Mouse (Mus musculus) CH12.LX (cell line): ENCODE data around the gene Kitl. TPM values are rescaled to one million over a fixed set of nuclear protein-coding genes. Genes with fewer than 3 reads are reported as not detected.

Source experiments
- DNase-seq: peaks from one replicate; pipeline ENCODE4 v3.0.0-alpha.2; 2013; ENCODE audit errors: extremely low read depth
- H3K27ac ChIP-seq: 2 replicates; pipeline ENCODE4 v1.5.1; 2012; ENCODE audit warnings: low read depth, mild to moderate bottlenecking, control low read depth, moderate library complexity; ENCODE audit not compliant: insufficient read depth
- H3K27me3 ChIP-seq: replicated peaks from 2 replicates; pipeline ENCODE3; 2012; ENCODE audit warnings: inconsistent platforms
- H3K36me3 ChIP-seq, 2 experiments: replicated peaks in 1 of 2; 2 replicates each; pipeline versions ENCODE3 to v1.6.1; 2012; ENCODE audit warnings: inconsistent platforms in 1 of 2, low read length in 1 of 2, mild to moderate bottlenecking in 1 of 2, mixed read lengths in 1 of 2, moderate library complexity in 1 of 2; ENCODE audit not compliant: control insufficient read depth in 1 of 2, insufficient read depth in 1 of 2
- H3K4me1 ChIP-seq, 2 experiments: 2 replicates each; pipeline ENCODE4 v1.6.1; 2012; ENCODE audit warnings: inconsistent platforms in 1 of 2, moderate library complexity in 1 of 2; ENCODE audit not compliant: insufficient read depth in 2 of 2, control insufficient read depth in 1 of 2
- H3K4me2 ChIP-seq: 2 replicates; pipeline ENCODE4 v1.6.1; 2012; ENCODE audit warnings: low read depth, mild to moderate bottlenecking, control low read depth; ENCODE audit not compliant: poor library complexity, insufficient read depth, severe bottlenecking
- H3K4me3 ChIP-seq, 3 experiments: fragments of 150-350 bp in 1 of 3; sonication (generic) in 1 of 3; replicated peaks in 1 of 3; 2 replicates each; pipeline versions ENCODE3 to v1.5.1; 2011 to 2012; ENCODE audit warnings: low read depth in 2 of 3, low read length in 2 of 3, mild to moderate bottlenecking in 2 of 3, moderate library complexity in 2 of 3, control low read depth in 1 of 3, improper control_type of control experiment in 1 of 3, inconsistent platforms in 1 of 3, mixed read lengths in 1 of 3; ENCODE audit not compliant: poor library complexity in 1 of 3
- H3K79me2 ChIP-seq: replicated peaks from 2 replicates; pipeline ENCODE4 v1.6.1; 2012; ENCODE audit warnings: mild to moderate bottlenecking, moderate library complexity; ENCODE audit not compliant: control insufficient read depth, poor library complexity, insufficient read depth, severe bottlenecking; ENCODE audit errors: extremely low read depth
- H3K9ac ChIP-seq: 2 replicates; pipeline ENCODE4 v1.6.1; 2012; ENCODE audit warnings: low read depth, mild to moderate bottlenecking, control low read depth, moderate library complexity; ENCODE audit not compliant: insufficient read depth
- H3K9me3 ChIP-seq: replicated peaks from 2 replicates; pipeline ENCODE3; 2012; ENCODE audit warnings: low read length, inconsistent platforms, mixed read lengths
- BHLHE40 ChIP-seq: IDR thresholded peaks from 2 replicates; pipeline ENCODE4 v1.6.1; 2011; ENCODE audit warnings: mild to moderate bottlenecking, low read depth, low read length, improper control_type of control experiment
- CHD1 ChIP-seq: IDR thresholded peaks from 2 replicates; pipeline ENCODE4 v1.6.1; 2012; ENCODE audit warnings: low read depth, low read length, improper control_type of control experiment, inconsistent platforms
- CTCF ChIP-seq, 2 experiments: IDR thresholded peaks in 1 of 2; conservative IDR thresholded peaks in 1 of 2; 2 replicates each; pipeline ENCODE4 v1.5.1; 2011 to 2012; ENCODE audit warnings: low read depth in 2 of 2, low read length in 2 of 2, improper control_type of control experiment in 1 of 2, inconsistent platforms in 1 of 2, mild to moderate bottlenecking in 1 of 2, moderate library complexity in 1 of 2
- EP300 ChIP-seq: IDR thresholded peaks from 2 replicates; pipeline ENCODE4 v1.6.1; 2011; ENCODE audit warnings: low read length, improper control_type of control experiment
- ETS1 ChIP-seq: conservative IDR thresholded peaks from 2 replicates; pipeline ENCODE4 v1.6.1; 2012; ENCODE audit warnings: low read depth, mild to moderate bottlenecking, inconsistent platforms, low read length, improper control_type of control experiment, moderate library complexity
- GABPA ChIP-seq: IDR thresholded peaks from 2 replicates; pipeline ENCODE4 v1.6.1; 2012; ENCODE audit warnings: low read depth, low read length, improper control_type of control experiment, inconsistent platforms; ENCODE audit not compliant: insufficient replicate concordance
- IRF4 ChIP-seq: IDR thresholded peaks from 2 replicates; pipeline ENCODE4 v1.6.1; 2014; ENCODE audit warnings: low read depth, mild to moderate bottlenecking, inconsistent platforms, low read length, improper control_type of control experiment
- JUN ChIP-seq: IDR thresholded peaks from 2 replicates; pipeline ENCODE4 v1.6.1; 2011; ENCODE audit warnings: low read depth, mild to moderate bottlenecking, low read length, improper control_type of control experiment, moderate library complexity; ENCODE audit not compliant: insufficient read depth
- JUND ChIP-seq: conservative IDR thresholded peaks from 2 replicates; pipeline ENCODE4 v1.6.1; 2011; ENCODE audit warnings: low read depth, low read length, improper control_type of control experiment
- MAFK ChIP-seq: IDR thresholded peaks from 2 replicates; pipeline ENCODE4 v1.6.1; 2011; ENCODE audit warnings: low read length, improper control_type of control experiment; ENCODE audit not compliant: insufficient replicate concordance
- MAZ ChIP-seq: IDR thresholded peaks from 2 replicates; pipeline ENCODE4 v1.6.1; 2012; ENCODE audit warnings: low read depth, mild to moderate bottlenecking, inconsistent platforms, low read length, improper control_type of control experiment, moderate library complexity
- MXI1 ChIP-seq: IDR thresholded peaks from 2 replicates; pipeline ENCODE4 v1.6.1; 2011; ENCODE audit warnings: mild to moderate bottlenecking, low read depth, low read length, improper control_type of control experiment
- NELFE ChIP-seq: IDR thresholded peaks from 2 replicates; pipeline ENCODE4 v1.6.1; 2011; ENCODE audit warnings: low read depth, low read length, improper control_type of control experiment
- NRF1 ChIP-seq: IDR thresholded peaks from 2 replicates; pipeline ENCODE4 v1.6.1; 2014; ENCODE audit warnings: low read depth, mild to moderate bottlenecking, inconsistent platforms, low read length, improper control_type of control experiment, moderate library complexity
- POLR2A ChIP-seq: IDR thresholded peaks from 2 replicates; pipeline ENCODE4 v1.6.1; 2011; ENCODE audit warnings: low read depth, mild to moderate bottlenecking, improper control_type of control experiment, low read length
- POLR2AphosphoS2 ChIP-seq: IDR thresholded peaks from 2 replicates; pipeline ENCODE4 v1.6.1; 2011; ENCODE audit warnings: low read depth, low read length, improper control_type of control experiment
- RAD21 ChIP-seq: IDR thresholded peaks from 2 replicates; pipeline ENCODE4 v1.6.1; 2011; ENCODE audit warnings: low read depth, mild to moderate bottlenecking, low read length, improper control_type of control experiment, moderate library complexity
- RCOR1 ChIP-seq: conservative IDR thresholded peaks from 2 replicates; pipeline ENCODE4 v1.6.1; 2012; ENCODE audit warnings: low read depth, mild to moderate bottlenecking, inconsistent platforms, low read length, improper control_type of control experiment
- SIN3A ChIP-seq: IDR thresholded peaks from 2 replicates; pipeline ENCODE4 v1.6.1; 2012; ENCODE audit warnings: low read length, improper control_type of control experiment, inconsistent platforms
- SMC3 ChIP-seq: IDR thresholded peaks from 2 replicates; pipeline ENCODE4 v1.6.1; 2011; ENCODE audit warnings: low read depth, low read length, improper control_type of control experiment
- TBP ChIP-seq: conservative IDR thresholded peaks from 2 replicates; pipeline ENCODE4 v1.6.1; 2011; ENCODE audit warnings: low read depth, low read length, improper control_type of control experiment
- UBTF ChIP-seq: IDR thresholded peaks from 2 replicates; pipeline ENCODE4 v1.6.1; 2012; ENCODE audit warnings: low read depth, mild to moderate bottlenecking, inconsistent platforms, low read length, improper control_type of control experiment, moderate library complexity
- USF1 ChIP-seq: IDR thresholded peaks from 2 replicates; pipeline ENCODE4 v1.6.1; 2014; ENCODE audit warnings: low read depth, mild to moderate bottlenecking, inconsistent platforms, low read length, improper control_type of control experiment
- ZC3H11A ChIP-seq: IDR thresholded peaks from 2 replicates; pipeline ENCODE4 v1.6.1; 2012; ENCODE audit warnings: low read depth, mild to moderate bottlenecking, inconsistent platforms, low read length, improper control_type of control experiment
- ZKSCAN1 ChIP-seq: IDR thresholded peaks from 2 replicates; pipeline ENCODE4 v1.6.1; 2012; ENCODE audit warnings: low read depth, inconsistent platforms, low read length, improper control_type of control experiment, borderline replicate concordance
- ZNF384 ChIP-seq: IDR thresholded peaks from 2 replicates; pipeline ENCODE4 v1.6.1; 2012; ENCODE audit warnings: low read depth, low read length, improper control_type of control experiment, inconsistent platforms
- dilution Hi-C: fragments of 300-500 bp; cut with MboI; formaldehyde crosslinking; loops from 2 replicates; pipeline ENCODE4 v1.14.3; 2020; ENCODE audit warnings: low sequenced_read_pairs; ENCODE audit not compliant: extremely low pct_unique_long_range_greater_than_20kb, extremely low pct_ligation_motif_present
- in situ Hi-C: fragments of 300-500 bp; cut with MboI; formaldehyde crosslinking; loops from 3 replicates; pipeline ENCODE4 v1.14.3; 2019; ENCODE audit warnings: low sequenced_read_pairs, low pct_ligation_motif_present, low pct_unique_long_range_greater_than_20kb, mixed read lengths
- polyA plus RNA-seq: library from polyadenylated mRNA; unstranded; fragments of >175 nt; gene quantifications from 2 replicates; pipeline ENCODE4 v1.2.1, GENCODE M21; 2012; ENCODE audit warnings: low read depth; ENCODE audit not compliant: insufficient read length
- total RNA-seq, 2 experiments: library from RNA; depleted of rRNA; stranded (reverse); fragments of 300-350 nt in 1 of 2; fragments of >200 nt in 1 of 2; gene quantifications; 2 replicates each; pipeline ENCODE4 v1.2.3; 2012 to 2014

Kitl gene
- total and polyA plus RNA-seq, 3 experiments = not detected

- no peak overlapping the region for H3K27ac ChIP-seq
- in situ Hi-C loops = no loop called here
- TF ChIP-seq CHD1 (no peak), MAZ (no peak), POLR2A (no peak), MAFK (no peak), ZNF384 (no peak), RCOR1 (no peak), ZC3H11A (no peak)
- no peak overlapping the region for H3K4me2 ChIP-seq
- H3K4me1 ChIP-seq = no peaks in the 10 kb centered on the region
- dilution Hi-C loops = no loop called here
- no peaks in the 10 kb centered on the region for H3K27me3 ChIP-seq
- DNase-seq = no peak
- no peaks in the 10 kb centered on the region for H3K36me3 ChIP-seq
- no peak overlapping the region for H3K9ac ChIP-seq
- no peak overlapping the region for H3K4me3 ChIP-seq
- H3K79me2 ChIP-seq = no peaks in the 10 kb centered on the region
- peaks cover 68% of the 10 kb centered on the region for H3K9me3 ChIP-seq
These were observed 25.7 kb upstream of the Kitl start for GRCm38 (mm10) chr10:99989758-99990157.

- dilution Hi-C loops = no loop called here
- Histone ChIP-seq H3K9me3 (peaks cover 67% of the 10 kb centered on the region), H3K27me3 (no peaks in the 10 kb centered on the region), H3K36me3 (no peaks in the 10 kb centered on the region), H3K4me2 (no peak overlapping the region), H3K9ac (no peak overlapping the region), H3K4me1 (no peaks in the 10 kb centered on the region), H3K27ac (no peak overlapping the region), H3K79me2 (no peaks in the 10 kb centered on the region), H3K4me3 (no peak overlapping the region)
- in situ Hi-C loops = no loop called here
- DNase-seq = no peak
- TF ChIP-seq UBTF = no peak
- TF ChIP-seq SIN3A = no peak
- TF ChIP-seq JUN = no peak
- TF ChIP-seq NELFE = no peak
- TF ChIP-seq JUND = no peak
- TF ChIP-seq IRF4 = no peak
- TF ChIP-seq MXI1 = no peak
- no peak for TF ChIP-seq ZKSCAN1
- no peak for TF ChIP-seq CTCF (conservative IDR thresholded peaks at IDR 0.05 in 1 of 2, IDR thresholded peaks at IDR 0.05 in 1 of 2; ENCODE audit: low read depth in 2 of 2, low read length in 2 of 2)
These were observed 23.3 kb upstream of the Kitl start for GRCm38 (mm10) chr10:99992121-99992520.

- dilution Hi-C loops (no loop called here), in situ Hi-C loops (no loop called here)
- no peak overlapping the region for H3K27ac ChIP-seq
- TF ChIP-seq RCOR1 = no peak
- no peak for TF ChIP-seq GABPA
- no peak for TF ChIP-seq ETS1
- no peak for TF ChIP-seq NRF1
- no peak for TF ChIP-seq CHD1
- TF ChIP-seq IRF4 = no peak
- no peak for TF ChIP-seq EP300
- TF ChIP-seq NELFE = no peak
- no peak for TF ChIP-seq ZNF384
- no peak for TF ChIP-seq RAD21
- no peak for TF ChIP-seq BHLHE40
- TF ChIP-seq MAZ = no peak
- no peak for TF ChIP-seq POLR2A
- no peak for TF ChIP-seq USF1
- no peak for TF ChIP-seq MAFK
- TF ChIP-seq CTCF (conservative IDR thresholded peaks at IDR 0.05 in 1 of 2, IDR thresholded peaks at IDR 0.05 in 1 of 2; ENCODE audit: low read depth in 2 of 2, low read length in 2 of 2) = no peak
- TF ChIP-seq POLR2AphosphoS2 = no peak
- TF ChIP-seq TBP = no peak
- TF ChIP-seq SMC3 = no peak
- TF ChIP-seq ZC3H11A = no peak
- peaks cover 54% of the 10 kb centered on the region for H3K9me3 ChIP-seq
- no peak overlapping the region for H3K4me2 ChIP-seq
- H3K27me3 ChIP-seq = no peaks in the 10 kb centered on the region
- no peaks in the 10 kb centered on the region for H3K79me2 ChIP-seq
- no peak overlapping the region for H3K9ac ChIP-seq
- H3K4me3 ChIP-seq = no peak overlapping the region
- no peaks in the 10 kb centered on the region for H3K36me3 ChIP-seq
- DNase-seq = no peak
- no peaks in the 10 kb centered on the region for H3K4me1 ChIP-seq
These were observed 14.0 kb upstream of the Kitl start for GRCm38 (mm10) chr10:100001452-100001851.
